In genomic region chr12:33433812-33434211, GRCm38 (mm10) we compare ENCODE assay signal across 12 mouse cellular contexts. TPM values are rescaled to one million over a fixed set of nuclear protein-coding genes. Genes with fewer than 3 reads are reported as not detected.
DNase-seq lines count a peak whose midpoint lies in the region; ATAC-seq lines count a peak whose summit lies in the region.
"Had no signal": no experiment of that assay in that cellular context is flagged by ENCODE, and none has a peak within 500 bp of the region (broad histone marks: within the 10 kb centered on the region; RNA-seq: fewer than 3 reads in every experiment).

No protein-coding gene starts in this region.

- peak; percentile 52 for ATAC-seq in inflammation-experienced regulatory T-cells, adult 6 months
- ATAC-seq: forebrain, embryonic 15.5 days; intestine, embryonic 16.5 days had no signal

- DNase-seq in 416B (ENCODE audit: low read depth), result peak; percentile 80
- peak; percentile 70 for DNase-seq in CD4-positive, CD25-positive, alpha-beta regulatory T cell, adult 2 months (ENCODE audit: low read depth, low spot score)
- peak; percentile 68 for DNase-seq in naive thymus-derived CD4-positive, alpha-beta T cell, adult 2 months (ENCODE audit: low read depth)
- no peak for DNase-seq in cerebellum, adult 11 months
- DNase-seq in gastrocnemius, adult 8-10 months (ENCODE audit: low spot score in 2 of 2), result no peak
- no peak for DNase-seq in c-Kit-positive CD71-positive TER-119-positive erythroid progenitor cells, embryonic 14.5 days (ENCODE audit: low spot score)
- DNase-seq in adrenal gland, postnatal 4 days (ENCODE audit: low spot score in 2 of 2), result no peak

RNA-seq across cellular contexts. Expression of gene Twistnb, which starts 4.4 kb away (rescaled TPM):
- 10 to 100 TPM; 21.6 to 52.2 (median 43.3) TPM for polyA plus RNA-seq in inflammation-experienced regulatory T-cells, adult 6 months (2017; shearing (Covaris generic))
- total RNA-seq in gastrocnemius, adult 8-10 months (2022), result 10 to 100 TPM; 10.1 to 12.2 (median 11.0) TPM
- total RNA-seq in adrenal gland, postnatal 4 days (2021), result 10 to 100 TPM; 26.2 to 27.2 TPM

RNA-seq across cellular contexts. Expression of gene Efcab10, which starts 39.2 kb away (rescaled TPM):
- polyA plus RNA-seq in inflammation-experienced regulatory T-cells, adult 6 months (2017; shearing (Covaris generic)), result not detected
- not detected for total RNA-seq in gastrocnemius, adult 8-10 months (2022)
- total RNA-seq in adrenal gland, postnatal 4 days (2021), result not detected
- total RNA-seq: midbrain, postnatal 0 days had no signal
- polyA plus RNA-seq: intestine, embryonic 16.5 days; limb, embryonic 14.5 days had no signal

Comparison
In these comparisons a context has a peak if more than half of its experiments do, and no peak if none do; other contexts are left out.
1. DNase-seq: peak in 416B (single experiment), CD4-positive, CD25-positive, alpha-beta regulatory T cell, adult 2 months (single experiment) and naive thymus-derived CD4-positive, alpha-beta T cell, adult 2 months (single experiment); none in cerebellum, adult 11 months (single experiment), gastrocnemius, adult 8-10 months (0 of 2), c-Kit-positive CD71-positive TER-119-positive erythroid progenitor cells, embryonic 14.5 days (single experiment) and adrenal gland, postnatal 4 days (0 of 2).